ENCODE assay signal across 8 mouse cellular contexts in genomic region chr17:46681466-46682118, GRCm38 (mm10). TPM values are rescaled to one million over a fixed set of nuclear protein-coding genes. Genes with fewer than 3 reads are reported as not detected.
A peak's percentile ranks its signal among the peaks of the same experiment; 100 is the strongest.
DNase-seq lines count a peak whose midpoint lies in the region; ATAC-seq and TF ChIP-seq lines count a peak whose summit lies in the region.

No protein-coding gene starts in this region.

- no peaks in the 10 kb centered on the region; the same call in 1 of the 2 replicates for H3K36me3 ChIP-seq in testis, adult 2 months (ENCODE audit: control insufficient read depth, insufficient read depth, low read length)
- H3K36me3 ChIP-seq in limb, embryonic 15.5 days, result peaks cover 56% of the 10 kb centered on the region

- peak overlapping the region; percentile 70 for H3K4me3 ChIP-seq in cerebellum, adult 2 months (replicated peaks; ENCODE audit: insufficient read depth, low read depth, low read length)
- peak overlapping the region; percentile 96 for H3K4me3 ChIP-seq in testis, adult 2 months (ENCODE audit: control insufficient read depth, low read depth, low read length)
- H3K4me3 ChIP-seq in limb, embryonic 15.5 days, result peak overlapping the region; percentile 94

- TF ChIP-seq POLR2A in cerebellum, adult 2 months (IDR thresholded peaks at IDR 0.05; ENCODE audit: borderline replicate concordance, insufficient read depth, low read length), result no peak
- TF ChIP-seq POLR2A in testis, adult 2 months (IDR thresholded peaks at IDR 0.05; ENCODE audit: control insufficient read depth, low read depth, low read length), result 0 out of 2 replicates have a peak, but pooled peaks have one; percentile 19

- peak overlapping the region; percentile 21; the same call in 1 of the 2 replicates for H3K27ac ChIP-seq in cerebellum, adult 2 months (ENCODE audit: insufficient read depth, low read length)
- H3K27ac ChIP-seq in testis, adult 2 months (ENCODE audit: control insufficient read depth, insufficient read depth, low read depth, low read length), result peak overlapping the region; percentile 80
- peak overlapping the region; percentile 82 for H3K27ac ChIP-seq in limb, embryonic 15.5 days

- peak in 1 of 2 experiments; percentile 47 for DNase-seq in cerebellum, adult 2 months
- DNase-seq in cerebellum, postnatal 4 days (ENCODE audit: low spot score in 2 of 2), result no peak
- DNase-seq in testis, postnatal 14 days (ENCODE audit: low spot score), result no peak
- no peak for DNase-seq in frontal cortex, postnatal 36 days (ENCODE audit: low spot score in 2 of 2)
- no peak for DNase-seq in ovary, postnatal 36 days (ENCODE audit: low spot score)
- DNase-seq in cerebellum, adult 18-20 months, result no peak

- H3K27me3 ChIP-seq in cerebellum, adult 2 months (ENCODE audit: control insufficient read depth, insufficient read depth, low read length), result no peaks in the 10 kb centered on the region
- no peaks in the 10 kb centered on the region for H3K27me3 ChIP-seq in testis, adult 2 months (ENCODE audit: control insufficient read depth, insufficient read depth, low read length)
- H3K27me3 ChIP-seq in limb, embryonic 15.5 days, result no peaks in the 10 kb centered on the region

- H3K9me3 ChIP-seq in limb, embryonic 15.5 days, result no peaks in the 10 kb centered on the region

- 19% methylated on average over 12 of the region's 12 CpGs for whole genome bisulfite sequencing in cerebellum, adult 2 months
- 20% methylated on average over 12 of the region's 12 CpGs for WGBS in limb, embryonic 15.5 days

- H3K4me1 ChIP-seq in cerebellum, adult 2 months (ENCODE audit: control insufficient read depth, insufficient read depth, low read length), result peaks cover 15% of the 10 kb centered on the region
- peaks cover 5% of the 10 kb centered on the region for H3K4me1 ChIP-seq in testis, adult 2 months (ENCODE audit: control insufficient read depth, insufficient read depth, low read length)
- peaks cover 24% of the 10 kb centered on the region for H3K4me1 ChIP-seq in limb, embryonic 15.5 days

- TF ChIP-seq CTCF in cerebellum, adult 2 months (IDR thresholded peaks at IDR 0.05; ENCODE audit: borderline replicate concordance, insufficient read depth, low read depth, low read length), result no peak
- TF ChIP-seq CTCF in testis, adult 2 months (IDR thresholded peaks at IDR 0.05; ENCODE audit: control insufficient read depth, insufficient read depth, insufficient replicate concordance, low read depth, low read length), result no peak

- peak overlapping the region; percentile 65 for H3K4me2 ChIP-seq in limb, embryonic 15.5 days

- peak overlapping the region; percentile 21 for H3K9ac ChIP-seq in limb, embryonic 15.5 days

- no peak for ATAC-seq in limb, embryonic 15.5 days (ENCODE audit: insufficient number of reproducible peaks, low FRiP score, low TSS enrichment, low read depth)

RNA-seq across cellular contexts. Expression of gene Klhdc3, which starts 0.9 kb away (rescaled TPM):
- polyA plus RNA-seq in cerebellum, adult 2 months (2012; rRNA removed), result 237 and 240 TPM in 2 replicates
- 626 and 644 TPM in 2 replicates for polyA plus RNA-seq in testis, adult 2 months (2012; rRNA removed)
- polyA plus RNA-seq in limb, embryonic 15.5 days (2015; fragmentation: Nextera tagmentation; extraction: Ambion mirVana), result 132 and 156 TPM in 2 replicates

RNA-seq across cellular contexts. Expression of gene Mea1, which starts 3.0 kb away (rescaled TPM):
- polyA plus RNA-seq in cerebellum, adult 2 months (2012; rRNA removed), result 136 and 147 TPM in 2 replicates
- 1,562 and 1,699 TPM in 2 replicates for polyA plus RNA-seq in testis, adult 2 months (2012; rRNA removed)
- polyA plus RNA-seq in limb, embryonic 15.5 days (2015; fragmentation: Nextera tagmentation; extraction: Ambion mirVana), result 141 and 146 TPM in 2 replicates

RNA-seq across cellular contexts. Expression of gene Rrp36, which starts 7.4 kb away (rescaled TPM):
- 32.3 and 33.0 TPM in 2 replicates for polyA plus RNA-seq in cerebellum, adult 2 months (2012; rRNA removed)
- 11.2 and 12.5 TPM in 2 replicates for polyA plus RNA-seq in testis, adult 2 months (2012; rRNA removed)
- polyA plus RNA-seq in limb, embryonic 15.5 days (2015; fragmentation: Nextera tagmentation; extraction: Ambion mirVana), result 64.6 and 66.9 TPM in 2 replicates

RNA-seq across cellular contexts. Expression of gene Ppp2r5d, which starts 23.3 kb away (rescaled TPM):
- 137 and 139 TPM in 2 replicates for polyA plus RNA-seq in cerebellum, adult 2 months (2012; rRNA removed)
- polyA plus RNA-seq in testis, adult 2 months (2012; rRNA removed), result 12.4 and 12.9 TPM in 2 replicates
- polyA plus RNA-seq in limb, embryonic 15.5 days (2015; fragmentation: Nextera tagmentation; extraction: Ambion mirVana), result 82.6 and 86.7 TPM in 2 replicates

RNA-seq across cellular contexts. Expression of gene Pex6, which starts 29.7 kb away (rescaled TPM):
- polyA plus RNA-seq in cerebellum, adult 2 months (2012; rRNA removed), result 46.5 and 52.4 TPM in 2 replicates
- 43.4 and 43.9 TPM in 2 replicates for polyA plus RNA-seq in testis, adult 2 months (2012; rRNA removed)
- 22.4 and 29.4 TPM in 2 replicates for polyA plus RNA-seq in limb, embryonic 15.5 days (2015; fragmentation: Nextera tagmentation; extraction: Ambion mirVana)

Comparison
In these comparisons a context has a peak if more than half of its experiments do, and no peak if none do; other contexts are left out.
1. H3K27ac ChIP-seq: peak in every context shown above with its lines; median percentile 82 in limb, embryonic 15.5 days; 80 in testis, adult 2 months; 21 in cerebellum, adult 2 months.
2. RNA of gene Mea1, which starts 3.0 kb away (polyA plus RNA-seq): 1,562 to 1,699 TPM in testis, adult 2 months; 136 to 147 TPM in cerebellum, adult 2 months and 141 to 146 TPM in limb, embryonic 15.5 days; every median in the first group is over 10 times any median in the second.
3. Peak in every context shown above with its lines, with median percentiles within 50 percentile points of each other: H3K4me3 ChIP-seq.